Mouse (Mus musculus): ENCODE measurements around the gene Htra2.

- TF ChIP-seq CTCF (IDR thresholded peaks at IDR 0.05; ENCODE audit: control insufficient read depth, insufficient read depth, insufficient read length): no peak
- TF ChIP-seq FOSL1 (IDR thresholded peaks at IDR 0.05; ENCODE audit: insufficient read depth, low read length, poor library complexity, severe bottlenecking): no peak
- no peak for TF ChIP-seq USF1 (IDR thresholded peaks at IDR 0.05; ENCODE audit: low read depth)
- peak; percentile 94 for TF ChIP-seq MAX (IDR thresholded peaks at IDR 0.05)
Observed at GRCm38 (mm10) chr6:83054074-83054851, 810 bp downstream of the Htra2 start, which contains the start of gene Aup1.
